Mouse (Mus musculus): ENCODE measurements at regions not wholly inside any gene's neighbourhood (a gene's known extent, or its start where the extent isn't known, plus 50 kb on each side); places are given as distances from the start of the nearest gene placed in this dataset.

- DNase-seq (ENCODE audit: low read depth, low spot score): peak; percentile 65
Measured at GRCm38 (mm10) chr14:78438064-78438677, 98.4 kb downstream of the Akap11 start.

GRCm38 (mm10) chr14:78436586-78436985, 100.0 kb downstream of the Akap11 start:
- DNase-seq (ENCODE audit: low read depth, low spot score): no peak

- DNase-seq (ENCODE audit: low read depth, low spot score): no peak
Measured at GRCm38 (mm10) chr14:78435982-78436381, 100.6 kb downstream of the Akap11 start.

- no peak for DNase-seq (ENCODE audit: low read depth, low spot score)
Measured at GRCm38 (mm10) chr14:78435561-78435960, 101.0 kb downstream of the Akap11 start.

- no peak for DNase-seq (ENCODE audit: low read depth, low spot score)
Measured at GRCm38 (mm10) chr14:78434753-78435152, 101.9 kb downstream of the Akap11 start.

GRCm38 (mm10) chr14:78434126-78434525, 102.5 kb downstream of the Akap11 start:
- DNase-seq (ENCODE audit: low read depth, low spot score): no peak

- no peak for DNase-seq (ENCODE audit: low read depth, low spot score)
Measured at GRCm38 (mm10) chr14:78432471-78432870, 104.1 kb downstream of the Akap11 start.

GRCm38 (mm10) chr14:78431931-78432330, 104.7 kb downstream of the Akap11 start:
- no peak for DNase-seq (ENCODE audit: low read depth, low spot score)

GRCm38 (mm10) chr14:78431406-78431805, 105.2 kb downstream of the Akap11 start:
- no peak for DNase-seq (ENCODE audit: low read depth, low spot score)

- no peak for DNase-seq (ENCODE audit: low read depth, low spot score)
Measured at GRCm38 (mm10) chr14:78428233-78429019, 108.2 kb downstream of the Akap11 start.

GRCm38 (mm10) chr14:78427062-78427461, 109.5 kb downstream of the Akap11 start:
- no peak for DNase-seq (ENCODE audit: low read depth, low spot score)

GRCm38 (mm10) chr14:78422601-78423000, 114.0 kb downstream of the Akap11 start:
- no peak for DNase-seq (ENCODE audit: low read depth, low spot score)

- DNase-seq (ENCODE audit: low read depth, low spot score): no peak
Measured at GRCm38 (mm10) chr14:78420966-78421365, 113.1 kb upstream of the Tnfsf11 start.

GRCm38 (mm10) chr14:78420176-78420575, 112.3 kb upstream of the Tnfsf11 start:
- DNase-seq (ENCODE audit: low read depth, low spot score): peak; percentile 77

- DNase-seq (ENCODE audit: low read depth, low spot score): no peak
Measured at GRCm38 (mm10) chr14:78405568-78405967, 97.7 kb upstream of the Tnfsf11 start.

GRCm38 (mm10) chr14:78397914-78398313, 90.1 kb upstream of the Tnfsf11 start:
- no peak for DNase-seq (ENCODE audit: low read depth, low spot score)

- no peak for DNase-seq (ENCODE audit: low read depth, low spot score)
Measured at GRCm38 (mm10) chr14:78395631-78396030, 87.8 kb upstream of the Tnfsf11 start.

- no peak for DNase-seq (ENCODE audit: low read depth, low spot score)
Measured at GRCm38 (mm10) chr14:78387011-78387410, 79.2 kb upstream of the Tnfsf11 start.

GRCm38 (mm10) chr14:78384370-78384769, 76.5 kb upstream of the Tnfsf11 start:
- no peak for DNase-seq (ENCODE audit: low read depth, low spot score)

GRCm38 (mm10) chr14:78383256-78383709, 75.4 kb upstream of the Tnfsf11 start:
- no peak for DNase-seq (ENCODE audit: low read depth, low spot score)

- no peak for DNase-seq (ENCODE audit: low read depth, low spot score)
Measured at GRCm38 (mm10) chr14:78380011-78380410, 72.2 kb upstream of the Tnfsf11 start.

- no peak for DNase-seq (ENCODE audit: low read depth, low spot score)
Measured at GRCm38 (mm10) chr14:78376591-78376990, 68.7 kb upstream of the Tnfsf11 start.
